Mouse (Mus musculus): ENCODE measurements around the gene Paox. TPM values are rescaled to one million over a fixed set of nuclear protein-coding genes. Genes with fewer than 3 reads are reported as not detected.

Gene Paox
- polyA plus RNA-seq, 1 experiment from 2014 or later, result 11.1 TPM

DNA sequence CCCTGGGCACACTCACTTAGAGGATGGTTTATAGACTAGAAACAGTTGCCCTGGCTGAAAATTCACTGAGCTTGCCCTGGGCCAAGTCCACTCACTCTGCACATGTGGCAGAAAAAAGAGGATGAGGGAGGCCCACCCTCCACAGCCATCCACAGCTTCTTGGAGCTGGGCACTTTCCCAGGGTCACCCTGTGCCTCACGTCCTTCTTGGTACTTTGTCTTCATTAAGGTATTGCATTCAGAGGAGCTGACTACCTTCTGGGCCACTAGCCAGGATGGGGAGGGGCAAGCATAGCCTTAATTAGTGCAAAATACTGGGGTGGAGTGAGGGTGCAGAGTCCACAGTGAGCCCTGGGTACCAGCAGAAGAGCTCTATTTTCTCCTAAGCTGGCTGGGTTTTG, 20.0 kb upstream of the Paox start:
- Histone ChIP-seq H3K4me2 (no peak overlapping the region), H3K4me1 (no peaks in the 10 kb centered on the region), H3K9me3 (no peaks in the 10 kb centered on the region), H3K4me3 (replicated peaks) (no peak overlapping the region), H3K36me3 (replicated peaks) (no peaks in the 10 kb centered on the region), H3K27ac (no peak overlapping the region), H3K9ac (no peak overlapping the region), H3K27me3 (no peaks in the 10 kb centered on the region)
- 34% methylated on average over 1 of the region's 1 CpGs for WGBS
- ATAC-seq (ENCODE audit: low FRiP score), result no peak

DNA sequence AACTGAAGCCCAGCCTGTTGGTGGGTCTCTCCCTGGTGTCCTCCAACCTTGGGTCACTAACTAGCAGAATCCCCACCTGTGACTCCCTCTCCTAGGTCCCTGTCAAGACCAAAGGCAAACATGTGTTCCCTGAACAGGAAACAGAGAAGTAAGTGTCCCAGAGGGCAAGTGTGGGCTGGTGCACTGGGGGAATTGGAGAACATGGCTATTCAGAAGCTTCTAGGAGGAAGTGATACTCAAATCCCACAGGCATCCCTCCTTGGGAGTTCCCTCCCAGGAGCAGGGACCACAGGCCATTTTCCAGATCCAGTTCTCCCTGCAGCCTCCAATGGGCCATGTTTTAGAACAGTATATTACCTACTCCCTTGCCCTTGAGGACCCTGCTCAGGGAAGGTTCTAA, 19.5 kb upstream of the Paox start:
- H3K9me3 ChIP-seq, result no peaks in the 10 kb centered on the region
- no peak overlapping the region for H3K27ac ChIP-seq
- no peaks in the 10 kb centered on the region for H3K36me3 ChIP-seq (replicated peaks)
- no peak overlapping the region for H3K9ac ChIP-seq
- H3K4me3 ChIP-seq (replicated peaks), result no peak overlapping the region
- H3K27me3 ChIP-seq, result no peaks in the 10 kb centered on the region
- no peak for ATAC-seq (ENCODE audit: low FRiP score)
- H3K4me1 ChIP-seq, result no peaks in the 10 kb centered on the region
- no peak overlapping the region for H3K4me2 ChIP-seq

DNA sequence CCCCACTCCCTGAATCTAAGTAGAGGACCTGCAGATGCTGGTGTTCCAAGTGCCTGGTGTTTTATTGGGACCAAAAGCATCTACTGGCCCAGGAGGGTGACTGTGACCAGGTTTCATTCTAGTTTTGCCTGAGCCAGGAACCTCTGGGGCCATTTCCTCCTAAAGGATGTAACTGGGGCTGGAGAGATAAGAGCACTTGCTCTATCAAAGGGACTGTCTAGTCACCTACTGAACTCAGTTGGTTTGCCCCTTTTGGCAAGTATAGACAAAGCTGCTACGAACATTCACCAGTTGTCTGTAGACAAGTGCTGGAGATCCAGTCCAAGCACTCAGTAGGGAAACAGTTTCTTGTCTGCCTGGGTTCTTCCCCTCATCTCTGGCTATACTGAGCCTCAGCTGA, 17.1 kb upstream of the Paox start:
- no peak for ATAC-seq (ENCODE audit: low FRiP score)
- Histone ChIP-seq H3K4me3 (replicated peaks) (no peak overlapping the region), H3K36me3 (replicated peaks) (no peaks in the 10 kb centered on the region), H3K27ac (no peak overlapping the region), H3K9me3 (no peaks in the 10 kb centered on the region), H3K27me3 (no peaks in the 10 kb centered on the region), H3K4me2 (no peak overlapping the region), H3K4me1 (peaks cover 13% of the 10 kb centered on the region), H3K9ac (no peak overlapping the region)
- 100% methylated on average over 1 of the region's 1 CpGs for WGBS

DNA sequence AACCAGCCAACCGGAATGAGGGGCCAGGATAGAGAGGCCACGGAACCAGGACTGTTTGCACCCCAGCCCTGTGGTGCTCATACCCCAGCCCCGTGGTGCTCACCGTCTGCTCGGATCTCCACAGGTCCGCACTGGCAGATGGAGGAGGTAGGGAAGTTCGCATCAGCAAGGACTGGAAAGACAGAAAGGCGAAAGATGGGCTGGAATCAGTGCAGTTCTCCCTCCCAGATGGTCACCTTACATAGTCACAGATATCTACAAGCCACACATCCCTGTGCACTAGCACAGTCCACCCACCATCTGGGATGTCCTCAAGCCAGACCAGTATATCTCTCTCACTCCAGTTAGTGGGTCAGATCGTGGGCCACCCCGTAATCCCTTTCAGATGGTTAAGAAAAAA, 14.1 kb upstream of the Paox start:
- 76% methylated on average over 10 of the region's 10 CpGs for WGBS

DNA sequence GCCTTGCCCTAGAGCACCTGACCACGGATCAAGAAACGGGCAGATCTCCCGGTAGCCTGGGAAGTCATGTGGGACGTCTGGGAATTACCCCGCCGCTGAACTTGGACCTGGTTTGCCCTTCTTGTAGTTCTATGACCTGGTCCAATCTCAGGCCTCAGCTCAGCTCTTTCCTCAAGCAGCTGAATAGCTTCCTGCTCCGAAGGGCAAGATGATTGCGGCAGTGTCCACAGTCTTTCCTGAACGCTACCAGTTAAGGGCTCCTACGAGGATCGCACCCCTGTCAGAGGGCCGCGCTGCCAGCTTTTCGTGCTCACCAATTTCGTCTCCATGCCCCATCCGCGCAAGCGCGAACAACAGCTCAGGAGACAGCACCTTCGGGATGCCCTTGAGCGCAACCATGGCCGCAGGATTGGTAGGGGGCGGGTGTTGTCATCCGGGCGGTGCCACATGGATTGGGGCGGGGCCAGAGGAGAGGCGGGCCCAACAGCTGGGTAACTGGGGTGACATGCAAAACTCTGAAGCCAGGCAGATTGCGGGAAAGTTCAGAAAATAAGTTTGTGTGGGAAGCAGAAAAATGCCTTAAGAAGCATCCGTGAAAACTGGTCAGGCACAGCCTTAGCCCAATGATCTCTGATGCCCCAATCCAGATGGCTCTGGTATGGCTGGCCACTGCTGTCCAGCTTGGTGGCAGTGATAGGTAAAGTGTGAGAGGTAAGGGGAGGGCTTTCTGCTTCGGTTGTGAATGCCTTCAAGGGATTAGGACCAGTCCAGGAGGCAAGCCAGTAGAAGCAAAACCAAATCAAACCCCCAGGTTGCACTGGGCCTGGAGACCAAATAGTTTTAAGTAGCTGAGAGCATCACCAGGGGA, 13.4 kb upstream of the Paox start, which contains the start of gene Fuom:
Gene Fuom (minus strand): TSS at position 449 of the 868 bp plus-strand sequence.
- peak within 1 kb of the TSS; percentile 41 for H3K4me3 ChIP-seq (replicated peaks)
- H3K27ac ChIP-seq, result no peak within 1 kb of the TSS
- H3K4me2 ChIP-seq, result peak within 1 kb of the TSS; percentile 69
- 1% methylated on average over 30 of the region's 30 CpGs for WGBS
- peak; percentile 88 for ATAC-seq (ENCODE audit: low FRiP score)
- peaks cover 13% of the 10 kb centered on the region for H3K4me1 ChIP-seq
- peaks cover 15% of the 10 kb centered on the region for H3K36me3 ChIP-seq (replicated peaks)
- no peaks in the 10 kb centered on the region for H3K27me3 ChIP-seq
- peak within 1 kb of the TSS; percentile 60 for H3K9ac ChIP-seq
- no peaks in the 10 kb centered on the region for H3K9me3 ChIP-seq

More for the DNA sequence above, 14.1 kb upstream of the Paox start:
- Histone ChIP-seq H3K9ac (peak overlapping the region; percentile 60; the same call in 1 of the 2 replicates), H3K4me1 (peaks cover 13% of the 10 kb centered on the region), H3K4me3 (replicated peaks) (peak overlapping the region; percentile 41), H3K27me3 (no peaks in the 10 kb centered on the region), H3K4me2 (peak overlapping the region; percentile 69), H3K9me3 (no peaks in the 10 kb centered on the region), H3K36me3 (replicated peaks) (peaks cover 12% of the 10 kb centered on the region), H3K27ac (no peak overlapping the region)
- peak; percentile 34; the same call in 1 of the 2 replicates for ATAC-seq (ENCODE audit: low FRiP score)

DNA sequence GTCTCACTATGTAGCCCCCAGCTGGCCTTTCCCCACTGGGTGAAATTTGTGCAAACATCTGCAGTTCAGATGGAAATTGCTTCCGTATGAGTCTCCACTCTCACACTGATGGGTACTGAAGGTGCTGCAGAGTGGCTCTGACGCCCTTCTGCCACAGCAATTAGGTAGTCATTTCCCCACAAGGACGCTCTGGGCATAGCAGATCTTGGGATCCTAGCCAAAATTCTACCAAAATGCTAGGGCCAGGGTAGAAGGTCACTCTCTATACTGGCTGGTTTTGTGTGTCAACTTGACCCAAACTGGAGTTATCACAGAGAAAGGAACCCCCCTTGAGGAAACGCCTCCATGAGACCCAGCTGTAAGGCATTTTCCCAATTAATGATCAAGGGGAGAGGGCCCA, 11.6 kb upstream of the Paox start:
- H3K27me3 ChIP-seq, result no peaks in the 10 kb centered on the region
- no peak overlapping the region for H3K4me3 ChIP-seq (replicated peaks)
- H3K4me1 ChIP-seq, result peaks cover 13% of the 10 kb centered on the region
- no peak overlapping the region for H3K27ac ChIP-seq
- H3K9me3 ChIP-seq, result no peaks in the 10 kb centered on the region
- no peak overlapping the region for H3K4me2 ChIP-seq
- no peak for ATAC-seq (ENCODE audit: low FRiP score)
- peaks cover 32% of the 10 kb centered on the region for H3K36me3 ChIP-seq (replicated peaks)
- WGBS, result 79% methylated on average over 4 of the region's 4 CpGs
- H3K9ac ChIP-seq, result no peak overlapping the region

DNA sequence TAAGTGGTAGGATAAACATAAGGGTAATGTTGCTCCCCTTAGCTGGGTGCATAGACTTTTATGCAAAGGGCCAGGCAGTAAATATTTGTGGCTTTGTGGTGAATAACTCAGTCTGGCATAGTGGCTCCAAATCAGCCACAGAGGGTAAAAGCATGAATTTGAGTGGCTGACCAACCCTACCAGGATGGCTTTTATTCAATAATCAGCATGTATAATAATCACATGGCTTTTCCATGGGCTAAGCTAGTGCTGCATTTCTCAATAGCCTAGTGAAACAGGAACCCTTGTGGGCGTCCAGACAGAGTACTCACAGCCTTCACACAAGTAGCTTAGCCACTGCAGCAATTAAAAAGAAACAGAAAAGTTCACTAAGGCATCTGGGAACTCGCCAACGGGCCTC, 3.7 kb upstream of the Paox start:
- Histone ChIP-seq H3K4me2 (no peak overlapping the region), H3K9ac (no peak overlapping the region), H3K4me3 (replicated peaks) (no peak overlapping the region), H3K9me3 (no peaks in the 10 kb centered on the region), H3K27ac (no peak overlapping the region), H3K27me3 (no peaks in the 10 kb centered on the region), H3K4me1 (peaks cover 4% of the 10 kb centered on the region; the same call in 1 of the 2 replicates), H3K36me3 (replicated peaks) (peaks cover 59% of the 10 kb centered on the region)
- 62% methylated on average over 3 of the region's 3 CpGs for WGBS
- no peak for ATAC-seq (ENCODE audit: low FRiP score)

DNA sequence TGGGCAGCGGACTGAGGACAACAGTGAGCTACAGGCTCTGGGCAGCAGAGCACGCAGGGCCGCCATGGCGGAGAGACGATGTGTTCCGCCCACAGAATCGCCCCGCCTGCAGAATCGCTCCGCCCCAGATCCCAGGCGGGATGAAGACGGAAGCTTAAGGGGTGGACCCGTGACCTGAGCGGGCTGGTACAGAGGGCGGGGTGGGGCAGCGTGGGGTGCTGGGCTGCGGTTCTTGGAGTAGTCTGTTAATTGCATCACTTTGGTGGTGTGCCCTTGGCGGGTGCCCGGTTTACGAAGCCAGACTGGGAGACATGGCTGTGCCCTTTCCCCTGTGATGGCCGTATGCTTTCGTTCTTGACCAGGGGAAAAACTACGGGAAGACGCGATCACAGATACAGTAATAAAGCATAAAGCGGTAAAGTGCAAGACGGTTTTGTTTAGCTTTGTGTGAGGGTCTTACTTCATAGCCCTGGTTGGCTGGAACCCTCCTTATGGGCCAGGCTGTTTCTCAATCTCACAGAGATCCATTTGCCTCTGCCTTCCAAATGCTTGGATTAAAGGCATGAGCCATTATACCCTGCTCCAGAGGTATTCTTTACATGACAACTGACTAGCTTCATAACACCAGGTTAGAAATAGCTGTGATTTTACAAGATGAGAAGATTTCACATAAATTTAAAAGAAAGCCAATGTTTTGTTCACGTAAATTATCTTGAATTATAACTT, 893 bp downstream of the Paox start, which contains the start of gene Echs1:
Gene Echs1 (minus strand): TSS at position 148 of the 726 bp plus-strand sequence.
- Histone ChIP-seq H3K4me3 (replicated peaks) (peak within 1 kb of the TSS; percentile 78), H3K27ac (peak within 1 kb of the TSS; percentile 65), H3K4me1 (peaks cover 4% of the 10 kb centered on the region; the same call in 1 of the 2 replicates), H3K4me2 (peak within 1 kb of the TSS; percentile 85), H3K27me3 (no peaks in the 10 kb centered on the region), H3K36me3 (replicated peaks) (peaks cover 15% of the 10 kb centered on the region), H3K9me3 (no peaks in the 10 kb centered on the region), H3K9ac (peak within 1 kb of the TSS; percentile 84)
- WGBS, result 5% methylated on average over 28 of the region's 28 CpGs
- ATAC-seq (ENCODE audit: low FRiP score), result peak; percentile 96

DNA sequence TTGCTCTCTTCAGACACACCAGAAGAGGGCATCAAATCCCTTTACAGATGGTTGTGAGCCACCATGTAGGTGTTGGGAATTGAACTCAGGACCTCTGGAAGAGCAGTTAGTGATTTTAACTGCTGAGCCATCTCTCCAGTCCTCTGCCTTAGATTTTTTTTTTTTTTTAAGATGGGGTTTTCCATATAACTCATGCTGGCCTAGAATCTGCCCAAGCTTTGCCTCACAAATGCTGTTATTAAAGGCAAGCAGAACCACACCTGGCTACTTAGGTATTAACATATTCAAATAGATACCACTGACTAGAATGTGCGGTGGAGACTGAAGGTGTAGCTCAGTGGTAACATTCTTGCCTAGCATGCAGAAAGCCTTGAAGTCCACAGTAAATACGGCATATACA, 4.9 kb downstream of the Paox start:
- Histone ChIP-seq H3K4me1 (peaks cover 3% of the 10 kb centered on the region; the same call in 1 of the 2 replicates), H3K27ac (no peak overlapping the region), H3K4me3 (replicated peaks) (no peak overlapping the region), H3K9me3 (no peaks in the 10 kb centered on the region), H3K27me3 (peaks cover 12% of the 10 kb centered on the region; the same call in 1 of the 2 replicates), H3K4me2 (no peak overlapping the region), H3K36me3 (replicated peaks) (no peaks in the 10 kb centered on the region), H3K9ac (no peak overlapping the region)
- no peak for ATAC-seq (ENCODE audit: low FRiP score)
- WGBS, result 86% methylated on average over 2 of the region's 2 CpGs

DNA sequence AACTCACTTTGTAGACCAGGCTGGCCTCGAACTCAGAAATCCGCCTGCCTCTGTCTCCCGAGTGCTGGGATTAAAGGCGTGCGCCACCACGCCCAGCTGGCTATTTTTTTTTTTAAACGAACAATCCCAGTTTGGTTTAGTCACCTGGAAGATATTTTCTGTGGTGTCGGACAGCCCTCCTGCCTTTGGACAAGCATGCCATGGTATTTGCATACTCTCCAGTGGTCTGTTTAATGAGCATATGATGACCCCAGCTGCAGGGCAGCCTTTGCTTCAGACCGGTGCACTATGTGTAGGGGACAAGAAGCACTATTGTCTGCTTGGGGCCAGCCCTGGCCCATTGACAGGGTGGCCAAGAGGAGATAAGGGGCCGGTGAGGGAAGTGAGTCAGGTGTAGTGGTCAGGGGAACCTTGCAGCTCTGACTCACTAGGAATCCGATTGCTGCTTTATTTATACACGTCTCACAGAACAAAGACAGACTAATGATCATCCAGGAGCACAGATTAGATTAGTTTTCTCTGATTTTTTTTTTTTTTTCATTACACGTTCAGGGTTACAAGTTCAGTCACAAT, 5.8 kb downstream of the Paox start:
- no peaks in the 10 kb centered on the region for H3K36me3 ChIP-seq (replicated peaks)
- 74% methylated on average over 13 of the region's 13 CpGs for WGBS
- no peak for ATAC-seq (ENCODE audit: low FRiP score)
- H3K4me2 ChIP-seq, result no peak overlapping the region
- H3K4me3 ChIP-seq (replicated peaks), result no peak overlapping the region
- peaks cover 4% of the 10 kb centered on the region; the same call in 1 of the 2 replicates for H3K4me1 ChIP-seq
- H3K27ac ChIP-seq, result no peak overlapping the region
- no peaks in the 10 kb centered on the region for H3K9me3 ChIP-seq
- H3K27me3 ChIP-seq, result peaks cover 12% of the 10 kb centered on the region; the same call in 1 of the 2 replicates
- no peak overlapping the region for H3K9ac ChIP-seq

DNA sequence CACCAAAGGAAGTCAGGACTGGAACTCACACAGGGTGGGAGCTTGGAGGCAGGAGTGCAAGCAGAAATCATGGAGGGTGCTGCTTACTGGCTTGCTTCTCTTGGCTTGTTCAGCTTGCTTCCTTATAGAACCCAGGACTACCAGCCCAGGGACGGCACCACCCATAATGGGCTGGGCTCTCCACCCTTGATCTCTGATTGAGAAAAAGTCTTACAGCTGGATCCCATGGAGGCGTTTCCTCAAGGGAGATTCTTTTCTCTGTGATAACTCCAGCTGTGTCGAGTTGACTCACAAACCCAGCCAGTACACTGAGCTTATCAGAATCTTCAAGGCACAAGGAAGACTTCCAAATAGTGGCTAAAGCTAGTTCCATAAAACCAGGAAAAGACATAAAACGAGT, 7.2 kb downstream of the Paox start:
- H3K4me1 ChIP-seq, result peaks cover 4% of the 10 kb centered on the region; the same call in 1 of the 2 replicates
- 36% methylated on average over 4 of the region's 4 CpGs for WGBS
- no peaks in the 10 kb centered on the region for H3K36me3 ChIP-seq (replicated peaks)

DNA sequence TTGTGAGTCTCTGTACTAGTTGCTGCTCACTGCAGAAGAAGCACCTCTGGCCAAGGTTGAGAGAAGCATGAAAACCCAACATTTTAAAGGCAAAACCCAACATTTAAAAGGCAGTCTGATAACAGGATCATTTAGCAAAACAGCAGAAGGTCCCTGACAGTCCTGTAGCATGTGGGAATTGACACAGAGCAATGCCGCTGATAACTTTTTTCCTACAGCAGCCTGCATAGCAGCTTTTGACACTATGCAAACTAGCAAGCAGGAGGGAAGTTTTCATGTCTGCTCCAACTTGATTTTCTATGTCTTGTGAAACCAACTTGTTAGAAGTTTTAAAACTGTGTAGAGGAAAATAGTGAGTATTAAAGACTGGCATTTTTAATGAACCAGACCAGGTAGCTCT, 8.8 kb downstream of the Paox start:
- Histone ChIP-seq H3K4me2 (no peak overlapping the region), H3K27ac (no peak overlapping the region), H3K9me3 (no peaks in the 10 kb centered on the region), H3K27me3 (peaks cover 12% of the 10 kb centered on the region; the same call in 1 of the 2 replicates), H3K9ac (no peak overlapping the region), H3K36me3 (replicated peaks) (no peaks in the 10 kb centered on the region), H3K4me3 (replicated peaks) (no peak overlapping the region), H3K4me1 (peaks cover 4% of the 10 kb centered on the region; the same call in 1 of the 2 replicates)
- WGBS, result 94% methylated on average over 1 of the region's 1 CpGs
- no peak for ATAC-seq (ENCODE audit: low FRiP score)

More for the DNA sequence above, 7.2 kb downstream of the Paox start:
- ATAC-seq (ENCODE audit: low FRiP score), result no peak
- peaks cover 12% of the 10 kb centered on the region; the same call in 1 of the 2 replicates for H3K27me3 ChIP-seq
- no peak overlapping the region for H3K27ac ChIP-seq
- H3K9me3 ChIP-seq, result no peaks in the 10 kb centered on the region
- no peak overlapping the region for H3K9ac ChIP-seq
- H3K4me2 ChIP-seq, result no peak overlapping the region
- H3K4me3 ChIP-seq (replicated peaks), result no peak overlapping the region

All from forebrain, embryonic 12.5 days (tissue).